Mouse (Mus musculus) olfactory bulb, adult 2 months (tissue): ENCODE data around the gene Eloa. TPM values are rescaled to one million over a fixed set of nuclear protein-coding genes. Genes with fewer than 3 reads are reported as not detected.
"Not testable (repeated sequence)": the region's sequence is repeated elsewhere in the genome, so short reads cannot be mapped to it uniquely, and the experiment has no call there.

Experiments used
- H3K27ac ChIP-seq: fragments of 200-500 bp; 2 replicates; pipeline ENCODE4 v1.5.1; 2012; ENCODE audit warnings: low read depth, low read length; ENCODE audit not compliant: insufficient read depth
- H3K4me1 ChIP-seq: fragments of 200-500 bp; 2 replicates; pipeline ENCODE4 v1.6.1; 2012; ENCODE audit warnings: low read length; ENCODE audit not compliant: control insufficient read depth, insufficient read depth
- H3K4me3 ChIP-seq: fragments of 200-500 bp; 2 replicates; pipeline ENCODE4 v1.5.1; 2012; ENCODE audit warnings: mild to moderate bottlenecking, low read depth, low read length, moderate library complexity; ENCODE audit not compliant: insufficient read depth
- CTCF ChIP-seq: fragments of 200-500 bp; IDR thresholded peaks from 2 replicates; pipeline ENCODE4 v1.5.1; 2012; ENCODE audit warnings: low read depth, mild to moderate bottlenecking, low read length, moderate library complexity; ENCODE audit not compliant: insufficient read depth
- POLR2A ChIP-seq: fragments of 200-500 bp; IDR thresholded peaks from 2 replicates; pipeline ENCODE4 v1.6.1; 2012; ENCODE audit warnings: mild to moderate bottlenecking, low read depth, low read length, moderate library complexity; ENCODE audit not compliant: insufficient read depth
- WGBS: fragments of 180-500 bp; shearing (Covaris S2); methylation state at CpG from one replicate; pipeline ENCODE4 v1.1.7; 2018; 5-methylcytosine and 5-hydroxymethylcytosine counted together
- polyA plus RNA-seq: library from polyadenylated mRNA; stranded (reverse); fragments of >200 nt; gene quantifications from 2 replicates; pipeline ENCODE4 v1.2.4, GENCODE M21; 2012; ENCODE audit warnings: low replicate concordance; ENCODE audit not compliant: missing spikeins, insufficient read depth, insufficient read length

Eloa gene
- polyA plus RNA-seq = not detected in 2 replicates

- Histone ChIP-seq H3K4me3 (peak within 1 kb of the TSS; percentile 92), H3K27ac (no peak within 1 kb of the TSS), H3K4me1 (peaks cover 2% of the 10 kb centered on the region; the same call in 1 of the 2 replicates)
- WGBS = under 1% methylated on average over 48 of the region's 48 CpGs
- TF ChIP-seq CTCF (no peak), POLR2A (peak; percentile 83)
Measured at GRCm38 (mm10) chr4:136021549-136022047, at the start of gene Eloa. Eloa (minus strand) TSS chr4:136021763.

GRCm38 (mm10) chr4:136071178-136071714 lies 49.7 kb upstream of the Eloa start:
- H3K27ac ChIP-seq = no peak overlapping the region; the same call in 1 of the 2 replicates
- WGBS = 7% methylated on average over 15 of the region's 15 CpGs

GRCm38 (mm10) chr4:136070592-136070991 lies 49.0 kb upstream of the Eloa start:
- Histone ChIP-seq H3K27ac (no peak overlapping the region), H3K4me3 (no peak overlapping the region), H3K4me1 (peaks cover 10% of the 10 kb centered on the region)
- TF ChIP-seq POLR2A (no peak), CTCF (no peak)
- WGBS = 73% methylated on average over 6 of the region's 6 CpGs

More at GRCm38 (mm10) chr4:136071178-136071714, 49.7 kb upstream of the Eloa start:
- TF ChIP-seq CTCF (peak; percentile 76), POLR2A (no peak)
- H3K4me3 ChIP-seq = no peak overlapping the region
- H3K4me1 ChIP-seq = peaks cover 10% of the 10 kb centered on the region

GRCm38 (mm10) chr4:136069954-136070353 lies 48.4 kb upstream of the Eloa start:
- H3K4me1 ChIP-seq = peaks cover 10% of the 10 kb centered on the region
- TF ChIP-seq CTCF = peak; percentile 86
- TF ChIP-seq POLR2A = no peak
- 5% methylated on average over 18 of the region's 18 CpGs for WGBS
- no peak overlapping the region for H3K4me3 ChIP-seq
- no peak overlapping the region for H3K27ac ChIP-seq

- Histone ChIP-seq H3K27ac (no peak overlapping the region), H3K4me1 (peaks cover 10% of the 10 kb centered on the region), H3K4me3 (no peak overlapping the region)
- WGBS = 78% methylated on average over 4 of the region's 4 CpGs
- TF ChIP-seq CTCF = no peak
- no peak for TF ChIP-seq POLR2A
Measured at GRCm38 (mm10) chr4:136069313-136069712, 47.8 kb upstream of the Eloa start.

GRCm38 (mm10) chr4:136063143-136063542 lies 41.6 kb upstream of the Eloa start:
- 95% methylated on average over 4 of the region's 4 CpGs for WGBS
- H3K4me3 ChIP-seq = no peak overlapping the region
- TF ChIP-seq POLR2A (no peak), CTCF (no peak)
- no peak overlapping the region for H3K27ac ChIP-seq
- no peaks in the 10 kb centered on the region for H3K4me1 ChIP-seq

GRCm38 (mm10) chr4:136059800-136060488 lies 38.4 kb upstream of the Eloa start:
- not testable (repeated sequence) for H3K27ac ChIP-seq, H3K4me3 ChIP-seq, H3K4me1 ChIP-seq
- 64% methylated on average over 9 of the region's 9 CpGs for WGBS

- no peak overlapping the region for H3K27ac ChIP-seq
- H3K4me3 ChIP-seq = no peak overlapping the region
- no peaks in the 10 kb centered on the region for H3K4me1 ChIP-seq
- TF ChIP-seq CTCF (no peak), POLR2A (no peak)
- 84% methylated on average over 5 of the region's 5 CpGs for WGBS
Measured at GRCm38 (mm10) chr4:136057916-136058315, 36.4 kb upstream of the Eloa start.

GRCm38 (mm10) chr4:136056030-136056429 lies 34.5 kb upstream of the Eloa start:
- Histone ChIP-seq H3K4me1 (peaks cover 3% of the 10 kb centered on the region; the same call in 1 of the 2 replicates), H3K27ac (no peak overlapping the region), H3K4me3 (no peak overlapping the region)
- no peak for TF ChIP-seq CTCF
- TF ChIP-seq POLR2A = no peak
- WGBS = 17% methylated on average over 1 of the region's 1 CpGs
